Mouse (Mus musculus) urinary bladder, adult 2 months (tissue): ENCODE measurements around the gene Pex14. TPM values are rescaled to one million over a fixed set of nuclear protein-coding genes. Genes with fewer than 3 reads are reported as not detected.
"Not testable (repeated sequence)": the region's sequence is repeated elsewhere in the genome, so short reads cannot be mapped to it uniquely, and the experiment has no call there.

Experiments
- DNase-seq: peaks from one replicate; pipeline ENCODE4 v3.0.0; 2022; ENCODE audit warnings: low spot score
- polyA plus RNA-seq: library from polyadenylated mRNA; depleted of rRNA; stranded (reverse); fragments of >200 nt; gene quantifications from 2 replicates; pipeline ENCODE4 v1.2.3, GENCODE M21; 2012

Gene Pex14
- polyA plus RNA-seq, 1 experiment, result 31.1 TPM

DNA sequence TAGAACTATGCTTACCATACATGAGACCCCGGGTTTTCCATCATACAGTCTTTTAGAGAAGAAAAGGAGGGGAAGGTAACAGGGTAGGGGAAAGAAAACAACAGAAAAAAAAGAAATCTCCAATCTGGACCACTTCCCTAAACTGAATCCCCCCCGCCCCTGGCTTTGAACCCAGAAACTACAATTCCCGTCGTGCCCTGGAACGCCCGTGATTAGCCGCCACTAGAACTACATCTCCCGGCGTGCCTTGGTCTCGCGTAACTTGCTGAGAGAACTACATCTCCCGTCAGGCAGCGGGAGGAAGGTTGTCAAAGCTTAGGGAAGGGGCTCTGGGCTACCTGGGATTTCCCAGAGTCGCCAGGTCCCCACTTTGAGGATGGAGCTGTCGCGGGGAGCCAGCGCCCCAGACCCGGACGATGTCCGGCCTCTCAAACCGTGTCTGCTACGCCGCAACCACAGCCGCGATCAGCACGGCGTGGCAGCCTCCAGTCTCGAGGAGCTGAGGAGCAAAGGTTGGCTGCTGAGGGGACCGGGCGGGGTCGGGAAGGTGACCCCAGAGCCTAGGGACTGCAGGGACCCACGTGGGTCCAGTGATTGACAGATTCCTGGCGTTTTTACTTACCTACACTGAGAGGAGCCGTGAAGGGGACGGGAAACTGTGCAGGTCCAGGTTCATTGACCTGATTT lies 4.3 kb upstream of the Pex14 start, which contains the start of gene Dffa:
TSS of gene Dffa (plus strand) at position 272 of the 687 bp plus-strand sequence.
- DNase-seq, result peak; percentile 68

DNA sequence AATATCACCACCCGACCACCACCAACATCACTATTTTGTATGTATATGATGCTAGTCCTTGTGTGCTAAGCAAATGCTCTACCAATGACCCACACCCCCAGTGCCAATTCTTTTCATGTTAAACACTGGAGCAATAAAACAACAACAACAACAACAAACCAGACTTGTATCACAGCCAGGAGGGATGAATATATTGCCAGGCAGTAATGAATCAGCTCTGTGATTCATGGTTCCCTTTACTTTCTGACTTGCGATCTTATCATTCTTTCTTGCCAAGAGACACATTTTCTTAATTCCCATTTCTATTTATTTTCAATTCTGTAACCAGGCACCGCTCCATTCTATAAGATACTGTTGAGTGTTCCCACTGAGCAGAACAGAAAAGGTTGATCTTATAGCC lies 1.8 kb upstream of the Pex14 start:
- DNase-seq, result no peak

DNA sequence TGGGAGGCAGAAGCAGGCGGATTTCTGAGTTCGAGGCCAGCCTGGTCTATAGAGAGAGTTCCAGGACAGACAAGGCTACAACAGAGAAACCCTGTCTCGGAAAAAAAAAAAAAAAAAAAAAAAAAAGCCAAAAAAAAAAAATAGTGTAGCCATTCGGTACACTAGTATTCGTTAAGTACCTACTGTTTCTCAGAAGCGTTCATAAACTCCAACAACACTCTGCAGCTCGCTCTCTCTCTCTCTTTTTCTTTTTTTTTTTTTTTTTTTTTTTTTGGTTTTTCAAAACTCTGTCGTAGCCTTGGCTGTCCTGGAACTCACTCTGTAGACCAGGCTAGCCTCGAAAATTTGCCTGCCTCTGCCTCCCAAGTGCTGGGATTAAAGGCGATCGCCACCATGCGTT lies 773 bp upstream of the Pex14 start:
- not testable (repeated sequence) for DNase-seq

DNA sequence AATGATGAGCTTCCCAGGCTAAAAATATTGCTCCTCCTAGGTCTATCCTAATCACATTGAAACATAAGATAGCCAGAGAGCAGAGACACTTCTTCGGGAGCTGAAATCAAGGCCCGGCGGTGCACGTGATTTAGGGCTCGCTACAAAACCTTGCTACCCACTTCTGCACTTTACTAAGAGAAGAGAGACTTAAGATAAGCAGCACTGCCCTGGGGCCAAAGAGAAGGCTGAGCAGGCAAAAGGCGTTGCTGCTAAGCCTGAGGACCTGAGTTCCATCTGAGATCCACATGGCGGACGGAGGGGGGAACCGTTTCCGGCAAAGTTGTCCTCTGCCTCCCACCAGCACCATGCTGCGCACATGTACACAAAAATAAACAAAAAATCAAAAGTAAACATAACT lies 1.1 kb downstream of the Pex14 start:
- no peak for DNase-seq

DNA sequence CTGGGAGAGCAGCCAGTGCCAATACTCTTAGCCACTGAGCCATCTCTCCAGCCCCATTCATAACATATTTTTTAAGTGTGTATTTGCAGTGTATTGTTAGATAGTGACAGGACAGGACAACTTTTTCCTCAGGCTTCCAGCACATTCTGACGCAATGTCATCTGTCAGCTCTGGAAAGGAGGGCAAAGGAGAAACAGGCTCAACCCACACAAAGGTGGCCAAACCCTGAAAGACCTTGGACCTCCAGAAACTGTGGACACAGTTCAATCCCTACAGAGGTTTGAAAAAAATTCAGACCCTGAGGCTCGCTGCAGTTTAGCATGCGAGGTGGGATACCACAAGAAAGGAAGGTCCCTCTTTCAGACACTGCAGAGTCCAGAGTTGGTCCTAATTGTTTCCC lies 1.7 kb downstream of the Pex14 start:
- DNase-seq, result no peak

DNA sequence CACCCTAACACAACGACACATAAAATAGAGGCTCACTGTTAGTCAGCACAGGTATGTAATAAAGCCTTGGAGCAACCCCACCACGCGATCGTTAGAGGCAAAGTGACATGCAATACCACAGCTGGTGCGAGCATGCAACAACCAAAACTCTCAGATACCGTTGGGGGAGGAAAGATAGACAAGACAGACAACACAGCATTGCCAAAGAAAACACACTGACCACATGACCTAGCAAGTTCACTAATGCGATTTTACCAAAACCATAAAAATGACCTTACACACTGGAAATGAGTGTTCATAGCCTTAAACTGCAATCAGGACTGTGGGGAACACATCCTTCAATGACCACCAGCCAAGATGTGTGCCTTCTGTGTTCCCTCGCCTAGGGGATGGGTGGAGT lies 8.3 kb downstream of the Pex14 start:
- no peak for DNase-seq

DNA sequence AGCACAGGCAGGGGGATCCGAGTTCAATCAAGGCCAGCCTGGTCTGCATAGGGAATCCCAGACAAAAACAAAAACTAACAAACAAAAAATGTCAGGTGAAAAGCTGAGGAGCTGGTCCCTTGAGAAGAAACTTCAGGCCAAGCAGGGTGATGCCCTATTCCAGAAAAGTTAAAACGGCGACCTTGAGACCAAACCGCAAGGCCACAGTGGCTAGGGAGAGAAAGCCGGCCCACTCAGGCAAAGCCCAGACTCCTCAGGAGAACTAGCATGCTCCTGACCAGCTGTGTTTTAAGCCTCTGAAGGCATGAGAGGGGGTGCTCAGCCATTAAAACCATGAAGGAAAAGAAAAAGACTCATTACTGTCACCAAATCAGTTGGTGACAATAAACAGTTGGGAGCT lies 14.3 kb downstream of the Pex14 start:
- DNase-seq, result no peak

DNA sequence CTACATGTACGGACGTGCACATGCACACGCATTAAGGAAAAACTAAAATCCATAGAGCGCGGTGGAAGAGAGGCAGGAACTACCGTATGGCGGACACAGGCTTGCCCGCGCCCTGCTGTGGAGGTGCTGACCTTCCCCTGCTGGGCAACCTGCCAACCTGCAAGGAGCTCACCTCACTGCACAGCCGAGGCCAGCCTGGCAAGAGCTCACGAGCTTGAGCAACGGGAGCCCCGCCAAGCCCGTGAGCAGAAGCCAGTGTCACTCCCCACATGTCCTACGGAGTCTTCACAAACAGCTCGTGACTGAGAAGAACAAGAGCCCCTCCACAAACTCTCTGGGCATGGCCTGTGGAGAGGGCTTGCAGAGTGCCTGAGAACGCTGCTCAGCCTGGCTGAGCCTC lies 18.1 kb downstream of the Pex14 start:
- DNase-seq, result peak; percentile 66

DNA sequence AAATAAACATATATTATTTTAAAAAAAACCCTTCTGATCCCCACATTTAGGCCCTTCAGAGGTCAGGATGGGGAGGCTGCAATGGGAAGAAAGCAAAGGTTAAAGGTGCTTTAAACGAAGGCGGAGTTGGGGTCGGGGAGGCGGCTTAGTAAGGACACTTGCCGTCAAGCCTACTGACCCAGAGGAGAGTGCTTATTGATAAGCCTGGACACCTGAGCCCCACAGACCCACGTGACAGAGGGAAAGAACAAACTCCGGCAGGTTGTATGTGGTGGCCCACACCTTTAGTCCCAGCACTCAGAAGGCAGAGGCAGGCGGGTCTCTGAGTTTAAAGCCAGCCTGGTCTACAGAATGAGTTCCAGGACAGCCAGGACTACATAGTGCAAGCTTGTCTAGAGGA lies 19.6 kb downstream of the Pex14 start:
- DNase-seq, result no peak

DNA sequence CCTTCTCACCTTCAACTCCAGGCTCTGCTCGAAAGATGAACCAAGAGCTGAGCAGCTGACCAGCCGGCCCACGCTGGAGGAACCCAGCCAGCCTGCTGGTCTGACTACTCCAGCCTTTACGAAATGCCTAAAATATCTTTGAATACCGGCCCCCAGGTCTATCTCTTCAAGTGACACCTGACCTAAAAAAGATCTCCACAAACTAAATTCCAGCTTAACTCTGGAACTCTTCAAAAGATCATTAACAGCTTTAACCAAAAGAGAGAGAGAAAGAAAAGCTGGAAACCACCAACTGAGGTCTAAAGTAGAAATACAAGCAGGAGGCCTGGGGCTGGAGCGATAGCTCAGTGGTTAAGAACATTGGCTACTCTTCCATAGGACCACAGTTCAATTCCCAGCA lies 20.0 kb downstream of the Pex14 start:
- DNase-seq, result no peak

DNA sequence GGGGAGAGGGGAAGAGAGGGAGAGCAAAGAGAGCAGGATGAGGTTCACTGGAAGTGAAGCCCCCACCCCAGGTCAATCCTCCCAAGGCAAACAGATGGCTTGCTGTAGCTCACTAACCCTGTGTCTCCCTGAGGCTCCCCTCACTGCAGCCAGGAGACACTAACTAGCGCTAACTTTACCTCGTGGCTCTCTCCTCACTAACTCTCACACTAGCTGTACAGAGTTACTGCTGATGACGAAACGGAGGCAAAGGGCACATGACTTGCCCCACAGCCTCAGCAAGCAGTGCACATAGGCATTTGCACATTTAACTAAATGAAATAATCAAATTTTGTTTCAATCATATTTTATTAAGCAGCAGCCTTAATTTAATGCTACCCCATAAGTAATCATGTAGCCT lies 21.4 kb downstream of the Pex14 start:
- no peak for DNase-seq

DNA sequence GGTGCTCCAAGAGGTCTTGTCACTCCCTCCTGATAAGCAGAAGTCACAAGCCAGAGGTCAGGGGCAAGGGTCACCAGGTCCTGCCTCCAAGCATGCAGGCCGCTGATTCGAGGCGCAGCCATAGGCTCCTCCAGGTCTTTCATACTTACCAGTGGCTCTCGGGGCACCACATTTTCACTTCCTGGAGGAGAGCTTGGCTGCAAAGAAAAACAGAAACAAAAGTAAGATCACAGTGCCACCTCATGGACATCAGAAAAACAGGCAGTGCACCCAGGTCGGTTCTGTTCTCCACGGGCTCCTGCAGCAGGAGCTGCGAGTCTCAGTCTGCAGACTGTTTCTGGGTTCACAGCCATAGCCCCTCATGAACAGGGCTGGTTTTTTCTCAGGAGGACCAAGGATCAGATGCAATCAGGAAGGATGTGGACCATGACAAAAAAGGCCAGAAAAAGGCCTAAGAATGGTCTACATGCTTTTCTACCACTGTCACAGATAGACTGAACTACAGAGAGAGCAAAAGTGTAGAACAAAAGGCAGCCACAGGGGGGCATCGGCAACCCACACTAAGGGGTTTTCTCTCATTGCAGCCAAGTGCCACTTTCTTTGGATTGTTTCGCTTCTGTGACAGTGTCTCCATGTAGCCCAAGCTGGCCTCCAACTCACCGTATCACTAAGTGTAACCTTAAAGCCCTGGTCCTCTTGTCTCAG lies 23.7 kb downstream of the Pex14 start:
- DNase-seq, result peak; percentile 41

DNA sequence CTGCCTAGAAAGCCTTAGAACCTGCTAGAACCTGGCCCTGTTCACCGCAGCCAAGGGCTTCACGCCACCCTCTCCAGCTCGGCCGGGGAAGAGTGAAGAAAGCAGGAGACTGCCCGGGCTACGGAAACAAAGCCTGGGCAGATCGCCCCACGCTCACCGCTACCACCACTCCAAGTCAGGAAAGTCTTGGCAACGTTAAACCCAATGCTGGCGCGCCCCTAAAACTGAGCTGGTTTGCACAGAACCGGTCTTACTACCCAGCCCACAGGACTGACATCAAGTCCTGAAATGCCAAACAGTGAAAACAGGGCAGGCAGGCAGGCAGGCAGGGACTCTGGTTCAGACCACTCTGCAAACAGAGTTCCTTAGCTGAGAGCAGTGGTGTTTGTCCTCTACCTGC lies 24.6 kb downstream of the Pex14 start:
- no peak for DNase-seq

DNA sequence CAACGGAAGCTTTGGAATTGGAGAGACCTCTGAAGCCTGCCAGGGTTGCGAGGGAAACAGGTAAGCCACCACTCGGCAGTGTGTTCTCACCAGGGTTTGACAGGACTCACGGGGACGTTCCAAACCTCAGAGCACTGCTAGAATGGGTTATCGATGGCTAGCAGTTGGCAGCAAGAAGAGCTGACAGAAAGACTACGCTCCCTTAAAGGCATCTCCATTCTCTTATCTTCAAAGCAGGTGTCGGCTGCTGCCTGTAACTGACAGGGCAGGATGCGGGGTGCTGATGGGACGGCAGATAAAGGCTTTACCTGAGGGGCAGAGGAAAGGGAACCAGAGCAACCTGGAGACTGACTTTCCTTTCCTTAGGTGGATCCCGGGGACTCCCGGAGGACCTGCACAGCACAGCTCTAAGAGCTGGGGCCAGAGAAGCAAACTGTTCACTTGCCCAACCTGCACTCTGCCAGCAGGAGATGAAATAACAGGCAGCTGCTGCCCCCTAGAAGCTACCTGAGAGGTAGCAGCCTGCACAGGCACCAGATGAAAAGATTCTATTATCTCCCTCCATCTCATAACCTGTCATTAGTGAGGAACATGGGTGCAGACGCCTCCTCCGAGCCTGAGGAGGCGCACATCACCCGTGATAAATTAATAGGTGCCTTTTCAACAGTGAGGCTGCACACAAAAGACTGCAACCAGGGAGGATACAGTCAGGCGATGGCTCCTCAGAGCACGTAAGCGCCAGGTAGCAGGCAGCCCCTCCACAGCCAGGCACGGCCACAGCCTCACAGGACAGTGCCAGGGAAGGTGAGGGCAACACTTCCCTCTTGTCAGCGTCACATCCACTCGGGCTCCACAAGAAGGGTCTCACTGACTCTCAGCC lies 32.8 kb downstream of the Pex14 start:
- no peak for DNase-seq

DNA sequence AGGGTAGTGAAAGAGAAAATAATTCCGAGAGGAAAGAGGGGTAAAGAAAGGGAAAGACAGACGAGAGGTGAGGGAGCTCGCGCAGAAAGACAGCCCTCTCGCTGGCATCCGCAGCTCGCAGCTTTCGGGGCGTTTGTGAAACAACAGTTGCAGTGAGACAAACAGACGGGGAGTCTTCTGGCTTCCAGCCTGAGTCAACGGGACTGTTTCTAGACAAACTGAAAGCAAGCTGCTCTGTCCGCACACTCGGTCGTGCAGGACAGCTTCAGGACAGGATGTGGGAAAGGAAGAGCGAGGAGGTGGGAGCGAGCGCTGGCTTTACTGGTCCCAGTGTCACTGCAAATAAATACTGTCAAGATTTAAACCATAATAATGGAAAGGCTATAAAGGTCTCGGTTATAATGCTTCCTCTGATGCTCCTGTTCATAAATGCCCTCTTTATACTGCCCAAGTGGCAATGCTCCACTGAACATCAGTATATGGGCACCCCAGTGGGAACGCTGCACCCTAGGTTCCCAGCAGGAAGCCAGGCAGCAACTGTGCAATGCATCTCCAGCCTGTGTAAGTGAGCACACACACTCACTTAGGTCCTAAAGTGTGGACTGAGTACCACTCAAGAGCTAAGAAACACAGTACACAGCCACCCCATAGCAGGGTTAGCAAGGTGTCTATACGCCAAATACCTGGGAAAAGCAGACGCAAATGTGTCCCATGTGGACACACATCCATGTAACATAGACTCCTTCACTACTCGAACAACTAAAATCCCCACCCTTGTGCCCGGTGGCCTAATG lies 35.4 kb downstream of the Pex14 start:
- DNase-seq, result no peak

DNA sequence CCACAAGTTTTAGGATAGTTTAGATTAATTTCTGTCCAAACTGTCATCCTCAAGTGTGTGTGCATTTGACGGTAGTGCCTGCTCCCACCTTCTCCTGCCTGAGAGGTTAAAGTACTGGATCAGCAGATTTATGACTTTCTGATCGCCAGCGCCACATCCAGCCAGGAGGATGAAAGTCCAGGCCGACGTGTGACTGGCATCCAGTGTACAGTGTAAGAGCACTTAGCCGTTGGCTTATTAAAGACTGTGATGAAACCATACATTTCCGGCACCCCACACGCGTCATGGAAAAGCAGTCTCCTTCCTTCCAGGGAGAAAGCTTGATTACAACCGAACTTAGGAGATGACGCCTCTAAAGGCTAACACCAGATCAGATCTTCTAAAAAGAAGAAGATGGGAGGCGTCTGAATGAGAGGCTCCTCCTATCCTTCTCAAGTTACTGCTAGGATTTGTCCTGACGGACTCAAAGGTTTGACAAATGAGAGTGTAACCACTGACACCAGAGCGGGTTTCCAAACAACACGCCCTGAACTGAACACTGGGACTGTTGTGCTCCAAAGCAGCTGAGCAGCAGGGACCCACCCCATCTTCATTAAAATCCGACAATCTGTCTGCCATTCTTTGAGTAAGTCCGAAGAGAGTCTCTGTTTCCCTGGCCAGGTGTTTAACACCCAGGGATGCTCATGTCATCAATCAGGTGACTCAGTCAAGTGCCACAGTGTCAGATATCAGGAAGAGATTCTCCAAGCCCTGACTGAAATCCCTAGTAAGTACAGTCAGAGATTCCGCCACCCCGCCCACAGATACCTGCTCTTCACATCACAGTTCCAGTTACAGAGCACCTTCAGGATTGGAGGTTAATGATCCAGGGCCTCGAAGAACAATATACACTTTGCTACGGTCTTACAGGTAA lies 37.0 kb downstream of the Pex14 start:
- DNase-seq, result no peak

DNA sequence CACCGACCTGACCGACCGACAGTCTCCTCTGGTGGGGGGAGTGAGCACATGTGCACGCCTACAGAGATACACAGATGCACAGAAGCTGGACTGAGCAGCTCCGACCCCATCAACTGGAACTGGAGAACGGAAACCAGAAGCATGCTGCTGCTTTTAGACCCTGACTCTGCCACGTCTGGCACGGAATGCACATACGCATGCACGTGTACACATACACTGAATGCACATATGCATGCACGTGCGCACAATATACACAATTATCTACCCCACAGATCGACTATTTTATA lies 38.3 kb downstream of the Pex14 start:
- DNase-seq, result no peak

DNA sequence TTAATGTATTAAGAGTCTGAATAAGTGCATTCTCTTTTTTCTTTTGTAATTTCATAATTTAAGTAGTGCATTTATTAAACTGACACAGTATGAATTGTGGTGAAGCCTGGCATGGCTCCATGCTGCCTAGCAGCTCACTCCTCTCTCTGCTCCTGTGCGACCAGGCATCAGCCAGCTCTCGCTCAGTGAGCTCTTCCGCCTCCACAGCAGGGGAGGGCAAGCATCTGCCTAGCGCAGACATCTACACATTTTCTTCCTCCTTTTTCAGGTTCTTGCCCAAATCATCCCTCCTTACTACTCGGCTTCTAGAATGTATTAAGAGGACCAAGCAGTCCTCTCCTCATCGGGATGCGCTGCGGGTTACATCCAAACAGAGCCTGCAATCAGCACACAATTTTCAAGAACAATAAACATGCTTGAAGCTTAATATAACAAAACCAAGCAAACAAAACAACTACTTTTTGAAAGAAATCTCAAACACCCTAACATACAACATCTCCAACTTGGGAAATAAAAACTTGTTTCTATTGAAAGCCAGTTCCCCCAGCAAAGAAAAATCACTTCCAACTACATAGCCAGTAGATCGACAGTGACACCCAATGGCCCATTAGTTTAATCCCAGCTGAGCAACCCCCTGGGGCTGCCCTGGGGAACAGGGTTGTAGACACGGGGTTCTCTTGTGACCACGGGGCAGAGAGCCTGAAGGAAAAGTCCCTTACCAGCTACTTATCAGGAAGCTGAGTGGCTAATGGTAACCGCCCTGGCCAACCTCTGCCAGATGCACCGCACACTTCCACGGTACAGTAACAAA lies 38.9 kb downstream of the Pex14 start:
- DNase-seq, result no peak

DNA sequence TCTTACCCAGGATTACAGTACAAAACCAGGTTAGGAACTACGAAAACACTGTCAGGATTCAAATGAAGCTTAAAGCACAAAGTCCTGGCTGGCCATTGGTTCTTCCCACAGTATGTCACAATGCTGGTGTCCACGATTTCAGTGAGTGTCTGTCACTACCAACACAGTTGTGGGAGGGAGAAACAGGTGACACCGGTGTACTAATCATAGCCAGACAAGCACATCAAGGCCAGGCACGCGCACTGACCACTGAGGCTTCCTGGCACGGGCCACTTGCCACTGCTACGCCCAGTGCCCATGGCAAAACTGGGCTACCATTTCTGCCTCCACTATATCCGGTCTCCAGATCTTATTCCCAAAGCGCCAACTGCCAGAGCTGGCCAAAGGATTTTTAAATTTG lies 40.0 kb downstream of the Pex14 start:
- no peak for DNase-seq

DNA sequence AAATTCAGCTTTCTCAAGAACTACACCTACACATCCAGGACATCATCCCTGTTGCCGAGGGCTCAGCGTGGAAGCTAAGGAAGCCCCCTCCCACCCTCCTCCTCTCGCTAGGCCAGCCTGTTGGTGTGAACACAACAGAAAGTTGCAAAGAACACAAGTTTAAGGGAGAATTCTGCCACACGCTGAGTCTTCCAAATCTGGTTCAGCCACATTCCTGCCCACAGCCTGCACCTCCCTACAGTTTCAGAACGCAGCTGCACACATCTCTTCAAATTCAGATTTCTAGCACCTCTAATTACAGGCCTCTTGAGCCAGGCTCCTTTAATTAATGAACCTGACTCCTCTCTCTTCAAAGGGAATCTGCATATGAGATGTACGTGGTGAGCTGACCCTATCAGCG lies 41.4 kb downstream of the Pex14 start:
- no peak for DNase-seq
